Mouse (Mus musculus): ENCODE data around the gene Gmpr2. TPM values are rescaled to one million over a fixed set of nuclear protein-coding genes. Genes with fewer than 3 reads are reported as not detected.

Gmpr2 gene
- polyA plus RNA-seq, 2 experiments, result 14.1 to 18.2 TPM

DNA sequence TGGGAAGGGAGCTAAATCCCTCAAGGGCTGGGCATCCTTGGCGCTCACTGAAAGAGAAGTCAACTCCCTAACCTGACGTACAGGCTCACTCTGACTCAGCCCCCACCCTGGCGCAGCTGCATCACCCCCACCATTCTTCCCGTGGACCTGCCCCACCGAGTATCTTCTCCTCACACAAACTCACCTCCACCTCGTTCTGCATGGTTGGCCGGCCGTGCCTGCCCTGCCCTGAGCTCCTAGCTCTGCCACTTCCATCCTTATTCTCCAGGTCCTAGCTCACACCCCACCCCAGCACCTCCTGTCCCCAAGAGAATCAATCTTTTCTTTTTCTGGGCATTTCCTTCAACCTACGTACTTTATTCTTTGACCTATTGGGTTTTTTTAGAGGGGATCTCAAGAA is 29.4 kb downstream of the Gmpr2 start:
- TF ChIP-seq EP300 (IDR thresholded peaks at IDR 0.05; ENCODE audit: low read depth) (no peak), CTCF (IDR thresholded peaks at IDR 0.05; ENCODE audit: low read depth) (no peak)
- ATAC-seq (ENCODE audit: insufficient read depth) (no peak), DNase-seq (ENCODE audit: low read depth in 3 of 3, low spot score in 3 of 3) (no peak)
- 66% methylated on average over 9 of the region's 9 CpGs for WGBS (ENCODE audit: insufficient replicate concordance)
- H3K9ac ChIP-seq (replicated peaks), result no peak overlapping the region
- no peaks in the 10 kb centered on the region for H3K27me3 ChIP-seq (ENCODE audit: control insufficient read depth, insufficient read depth, low read length)
- H3K4me1 ChIP-seq (replicated peaks; ENCODE audit: control insufficient read depth in 2 of 2, insufficient read depth in 2 of 2, low read length in 1 of 2), result peaks cover 0 to 8% of the 10 kb centered on the region in 2 experiments; a peak in 1 of 4 replicates
- H3K4me3 ChIP-seq (ENCODE audit: insufficient read depth in 1 of 2, low read depth in 2 of 2, low read length in 2 of 2), result no peak overlapping the region
- H3K4me2 ChIP-seq (ENCODE audit: low read depth), result no peak overlapping the region
- no peaks in the 10 kb centered on the region for H3K9me3 ChIP-seq (ENCODE audit: control insufficient read depth, low read length)
- no peaks in the 10 kb centered on the region for H3K36me3 ChIP-seq (replicated peaks; ENCODE audit: control insufficient read depth, insufficient read depth, low read depth)
- no peak overlapping the region for H3K27ac ChIP-seq

DNA sequence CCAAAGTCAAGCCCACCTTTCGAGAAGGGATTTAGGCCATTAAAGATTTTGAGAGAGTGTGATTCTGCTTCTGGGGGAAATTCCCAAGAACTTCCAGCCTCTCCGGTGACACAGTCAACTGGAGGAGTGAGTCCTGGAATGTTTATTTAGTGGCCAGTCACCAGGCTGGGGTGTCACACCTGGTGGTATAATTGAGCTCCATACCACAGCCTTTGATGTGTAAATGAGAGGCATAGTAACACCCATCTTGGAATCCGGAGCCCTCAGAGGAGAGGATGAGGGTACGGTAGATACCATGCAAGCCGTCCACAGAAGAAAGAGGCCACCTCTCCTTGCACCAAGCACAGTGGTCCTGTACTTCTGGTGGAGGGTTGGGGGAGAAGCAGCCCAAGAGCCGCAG is 31.0 kb downstream of the Gmpr2 start:
- 68% methylated on average over 6 of the region's 6 CpGs for whole genome bisulfite sequencing (ENCODE audit: insufficient replicate concordance)
- no peak for ATAC-seq (ENCODE audit: insufficient read depth)
- no peak for TF ChIP-seq EP300 (IDR thresholded peaks at IDR 0.05; ENCODE audit: low read depth)
- TF ChIP-seq CTCF (IDR thresholded peaks at IDR 0.05; ENCODE audit: low read depth), result no peak

DNA sequence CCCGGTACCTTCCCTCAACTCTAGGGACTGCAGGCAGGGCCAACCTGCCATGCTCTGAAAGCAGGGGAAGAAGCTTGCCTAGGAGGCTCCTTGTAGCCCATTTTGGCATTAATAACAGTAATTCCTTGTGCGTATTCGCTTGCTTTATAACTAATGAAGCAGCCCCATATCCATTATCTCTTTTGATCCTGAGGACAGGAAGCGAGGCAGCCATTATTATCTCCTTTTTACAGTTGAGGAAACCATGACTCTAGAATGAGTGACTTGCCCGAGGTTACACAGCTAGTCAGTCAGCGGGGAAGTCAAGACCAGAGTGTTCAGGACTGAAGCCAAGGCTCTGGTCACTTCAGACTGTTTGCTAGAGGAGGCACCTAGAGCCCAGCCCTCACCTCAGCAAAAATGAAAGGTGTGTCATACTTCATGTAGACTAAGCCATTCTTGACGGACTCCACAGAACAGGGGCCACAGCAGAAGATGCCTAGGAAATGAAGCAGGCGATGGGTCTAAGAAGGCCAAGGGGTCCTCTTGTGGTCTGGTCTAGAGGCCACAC is 34.4 kb downstream of the Gmpr2 start:
- Histone ChIP-seq H3K9ac (replicated peaks) (no peak overlapping the region), H3K27ac (no peak overlapping the region), H3K4me2 (ENCODE audit: low read depth) (no peak overlapping the region), H3K4me3 (ENCODE audit: insufficient read depth in 1 of 2, low read depth in 2 of 2, low read length in 2 of 2) (no peak overlapping the region), H3K9me3 (ENCODE audit: control insufficient read depth, low read length) (no peaks in the 10 kb centered on the region), H3K27me3 (ENCODE audit: control insufficient read depth, insufficient read depth, low read length) (no peaks in the 10 kb centered on the region), H3K4me1 (replicated peaks; ENCODE audit: control insufficient read depth in 2 of 2, insufficient read depth in 2 of 2, low read length in 1 of 2) (peaks cover 0 to 22% of the 10 kb centered on the region in 2 experiments; a peak in 2 of 4 replicates), H3K36me3 (replicated peaks; ENCODE audit: control insufficient read depth, insufficient read depth, low read depth) (no peaks in the 10 kb centered on the region)
- DNase-seq (ENCODE audit: low read depth in 3 of 3, low spot score in 3 of 3) (no peak), ATAC-seq (ENCODE audit: insufficient read depth) (no peak)
- WGBS (ENCODE audit: insufficient replicate concordance), result 39% methylated on average over 8 of the region's 8 CpGs
- TF ChIP-seq CTCF (IDR thresholded peaks at IDR 0.05; ENCODE audit: low read depth), result no peak
- TF ChIP-seq EP300 (IDR thresholded peaks at IDR 0.05; ENCODE audit: low read depth), result no peak

More for the DNA sequence above, 31.0 kb downstream of the Gmpr2 start:
- H3K27me3 ChIP-seq (ENCODE audit: control insufficient read depth, insufficient read depth, low read length), result no peaks in the 10 kb centered on the region
- no peaks in the 10 kb centered on the region for H3K36me3 ChIP-seq (replicated peaks; ENCODE audit: control insufficient read depth, insufficient read depth, low read depth)
- no peak overlapping the region for H3K27ac ChIP-seq
- no peak overlapping the region for H3K4me2 ChIP-seq (ENCODE audit: low read depth)
- DNase-seq (ENCODE audit: low read depth in 3 of 3, low spot score in 3 of 3), result no peak
- no peak overlapping the region for H3K4me3 ChIP-seq (ENCODE audit: insufficient read depth in 1 of 2, low read depth in 2 of 2, low read length in 2 of 2)
- H3K4me1 ChIP-seq (replicated peaks; ENCODE audit: control insufficient read depth in 2 of 2, insufficient read depth in 2 of 2, low read length in 1 of 2), result peaks cover 0 to 22% of the 10 kb centered on the region in 2 experiments; a peak in 2 of 4 replicates
- H3K9me3 ChIP-seq (ENCODE audit: control insufficient read depth, low read length), result no peaks in the 10 kb centered on the region
- no peak overlapping the region for H3K9ac ChIP-seq (replicated peaks)

GRCm38 (mm10) chr14:55707397-55707796 is 35.7 kb downstream of the Gmpr2 start:
- Histone ChIP-seq H3K27ac (no peak overlapping the region), H3K4me3 (ENCODE audit: insufficient read depth in 1 of 2, low read depth in 2 of 2, low read length in 2 of 2) (no peak overlapping the region), H3K9ac (replicated peaks) (no peak overlapping the region), H3K9me3 (ENCODE audit: control insufficient read depth, low read length) (no peaks in the 10 kb centered on the region), H3K4me2 (ENCODE audit: low read depth) (no peak overlapping the region), H3K27me3 (ENCODE audit: control insufficient read depth, insufficient read depth, low read length) (no peaks in the 10 kb centered on the region), H3K4me1 (replicated peaks; ENCODE audit: control insufficient read depth in 2 of 2, insufficient read depth in 2 of 2, low read length in 1 of 2) (peaks cover 0 to 22% of the 10 kb centered on the region in 2 experiments; a peak in 2 of 4 replicates), H3K36me3 (replicated peaks; ENCODE audit: control insufficient read depth, insufficient read depth, low read depth) (no peaks in the 10 kb centered on the region)
- peak; percentile 52 for TF ChIP-seq EP300 (IDR thresholded peaks at IDR 0.05; ENCODE audit: low read depth)
- no peak for TF ChIP-seq CTCF (IDR thresholded peaks at IDR 0.05; ENCODE audit: low read depth)
- DNase-seq (ENCODE audit: low read depth in 3 of 3, low spot score in 3 of 3) (no peak), ATAC-seq (ENCODE audit: insufficient read depth) (peak; percentile 67; the same call in 1 of the 2 replicates)
- 14% methylated on average over 5 of the region's 5 CpGs for WGBS (ENCODE audit: insufficient replicate concordance)

DNA sequence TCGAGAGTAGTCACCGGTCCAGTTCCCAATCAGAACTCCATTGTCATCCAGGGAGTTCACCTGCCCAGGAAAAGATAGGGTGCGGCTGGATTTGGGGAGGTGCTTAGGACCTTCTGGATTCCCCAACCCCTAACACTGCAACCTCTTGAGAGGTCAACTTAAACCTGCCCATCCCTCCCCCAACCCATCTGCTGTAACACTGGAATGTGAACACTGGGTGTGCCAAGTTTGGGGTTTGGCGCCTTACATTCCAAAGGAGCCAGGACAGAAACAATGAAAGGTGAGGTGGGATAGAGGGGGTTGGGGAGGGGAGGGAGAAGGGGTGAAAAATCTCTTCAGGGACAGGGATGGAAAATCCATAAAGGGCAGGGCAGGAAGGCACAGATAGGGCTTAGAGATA is 37.8 kb downstream of the Gmpr2 start:
- no peaks in the 10 kb centered on the region for H3K9me3 ChIP-seq (ENCODE audit: control insufficient read depth, low read length)
- TF ChIP-seq EP300 (IDR thresholded peaks at IDR 0.05; ENCODE audit: low read depth), result no peak
- TF ChIP-seq CTCF (IDR thresholded peaks at IDR 0.05; ENCODE audit: low read depth), result no peak
- H3K36me3 ChIP-seq (replicated peaks; ENCODE audit: control insufficient read depth, insufficient read depth, low read depth), result no peaks in the 10 kb centered on the region
- no peak overlapping the region for H3K27ac ChIP-seq
- no peaks in the 10 kb centered on the region for H3K27me3 ChIP-seq (ENCODE audit: control insufficient read depth, insufficient read depth, low read length)
- no peak for DNase-seq (ENCODE audit: low read depth in 3 of 3, low spot score in 3 of 3)
- 79% methylated on average over 4 of the region's 4 CpGs for WGBS (ENCODE audit: insufficient replicate concordance)
- ATAC-seq (ENCODE audit: insufficient read depth), result no peak
- H3K4me2 ChIP-seq (ENCODE audit: low read depth), result no peak overlapping the region
- peaks cover 0 to 26% of the 10 kb centered on the region in 2 experiments; a peak in 2 of 4 replicates for H3K4me1 ChIP-seq (replicated peaks; ENCODE audit: control insufficient read depth in 2 of 2, insufficient read depth in 2 of 2, low read length in 1 of 2)
- no peak overlapping the region for H3K9ac ChIP-seq (replicated peaks)
- no peak overlapping the region for H3K4me3 ChIP-seq (ENCODE audit: insufficient read depth in 1 of 2, low read depth in 2 of 2, low read length in 2 of 2)
